Mouse (Mus musculus): ENCODE measurements around the gene Zkscan17. TPM values are rescaled to one million over a fixed set of nuclear protein-coding genes. Genes with fewer than 3 reads are reported as not detected.
"Not testable (repeated sequence)": the region's sequence is repeated elsewhere in the genome, so short reads cannot be mapped to it uniquely, and the experiment has no call there.

Gene Zkscan17
- polyA plus RNA-seq (2015; fragmentation: Nextera tagmentation; extraction: Ambion mirVana): 18.1 and 20.3 TPM in 2 replicates

- no peaks in the 10 kb centered on the region for H3K36me3 ChIP-seq
- ATAC-seq (ENCODE audit: insufficient number of reproducible peaks, low FRiP score, low TSS enrichment, low read depth): no peak
- H3K4me2 ChIP-seq: no peak within 1 kb of the TSS
- H3K27me3 ChIP-seq: no peaks in the 10 kb centered on the region
- peaks cover 11% of the 10 kb centered on the region for H3K4me1 ChIP-seq
- no peaks in the 10 kb centered on the region for H3K9me3 ChIP-seq
- WGBS: 48% methylated on average over 8 of the region's 8 CpGs
- H3K27ac ChIP-seq: no peak within 1 kb of the TSS
- no peak within 1 kb of the TSS for H3K4me3 ChIP-seq
- H3K9ac ChIP-seq: no peak within 1 kb of the TSS
Measured at GRCm38 (mm10) chr11:59526472-59527080, at the start of gene Zkscan17. Gene Zkscan17, minus strand, starts transcription at chr11:59526751.

GRCm38 (mm10) chr11:59576135-59576534, 49.6 kb upstream of the Zkscan17 start, which contains the start of gene Olfr222:
Gene Olfr222, minus strand, starts transcription at chr11:59576235.
- not testable (repeated sequence) for ATAC-seq (ENCODE audit: insufficient number of reproducible peaks, low FRiP score, low TSS enrichment, low read depth); H3K4me1 ChIP-seq; H3K9ac ChIP-seq; H3K9me3 ChIP-seq; H3K4me2 ChIP-seq; H3K4me3 ChIP-seq; H3K36me3 ChIP-seq; H3K27ac ChIP-seq
- peaks cover 13% of the 10 kb centered on the region for H3K27me3 ChIP-seq

DNA sequence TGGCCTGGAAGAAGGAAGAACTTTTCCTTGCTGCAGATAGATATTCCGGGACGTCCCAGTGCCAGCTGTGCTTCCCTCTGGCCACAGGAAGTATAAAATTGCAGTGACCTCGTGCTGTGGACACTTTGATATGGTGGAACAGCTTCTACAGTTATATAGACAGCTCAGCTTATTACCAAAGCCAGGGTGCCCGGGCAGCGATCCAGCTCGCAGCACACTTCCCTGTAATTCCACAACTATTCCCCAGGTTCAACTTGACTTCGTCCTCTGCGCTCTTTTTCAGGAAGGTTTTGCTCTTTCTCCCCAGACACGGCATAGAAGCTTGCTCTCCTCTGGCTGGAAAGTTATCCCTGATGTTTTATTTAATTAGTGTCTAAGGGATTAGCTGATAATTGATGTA, 49.2 kb upstream of the Zkscan17 start:
- no peaks in the 10 kb centered on the region for H3K9me3 ChIP-seq
- WGBS: 36% methylated on average over 9 of the region's 9 CpGs
- H3K4me1 ChIP-seq: no peaks in the 10 kb centered on the region
- H3K27me3 ChIP-seq: peaks cover 16% of the 10 kb centered on the region
- no peaks in the 10 kb centered on the region for H3K36me3 ChIP-seq
- no peak overlapping the region for H3K9ac ChIP-seq
- H3K4me3 ChIP-seq: no peak overlapping the region
- no peak overlapping the region for H3K4me2 ChIP-seq
- H3K27ac ChIP-seq: no peak overlapping the region
- ATAC-seq (ENCODE audit: insufficient number of reproducible peaks, low FRiP score, low TSS enrichment, low read depth): no peak

- no peak overlapping the region for H3K9ac ChIP-seq
- no peak overlapping the region for H3K4me3 ChIP-seq
- H3K27me3 ChIP-seq: peaks cover 12% of the 10 kb centered on the region
- WGBS: 70% methylated on average over 3 of the region's 3 CpGs
- H3K4me1 ChIP-seq: no peaks in the 10 kb centered on the region
- no peaks in the 10 kb centered on the region for H3K36me3 ChIP-seq
- H3K4me2 ChIP-seq: no peak overlapping the region
- ATAC-seq (ENCODE audit: insufficient number of reproducible peaks, low FRiP score, low TSS enrichment, low read depth): no peak
- H3K9me3 ChIP-seq: no peaks in the 10 kb centered on the region
- no peak overlapping the region for H3K27ac ChIP-seq
Measured at GRCm38 (mm10) chr11:59569306-59569705, 42.8 kb upstream of the Zkscan17 start.

DNA sequence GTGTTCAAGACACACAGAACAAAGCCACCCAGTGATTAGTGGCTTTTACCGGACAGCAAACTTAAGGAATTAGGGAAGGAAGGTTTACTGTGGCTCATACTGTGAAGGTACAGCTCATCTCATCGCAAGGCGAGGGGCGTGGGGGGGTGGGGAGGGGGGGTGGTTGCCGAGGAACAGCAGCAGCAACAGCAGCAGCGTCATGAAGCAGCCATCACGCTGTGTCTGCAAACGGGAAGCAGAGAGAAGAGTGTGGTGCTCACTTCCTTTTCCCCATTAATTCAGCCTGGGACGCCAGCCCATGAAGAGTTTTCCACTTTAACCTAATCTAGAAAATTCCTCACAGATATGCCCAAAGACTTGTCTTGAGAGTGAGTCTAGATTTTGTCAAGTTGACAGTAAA, 36.3 kb upstream of the Zkscan17 start:
- no peaks in the 10 kb centered on the region for H3K27me3 ChIP-seq
- H3K36me3 ChIP-seq: no peaks in the 10 kb centered on the region
- no peak for ATAC-seq (ENCODE audit: insufficient number of reproducible peaks, low FRiP score, low TSS enrichment, low read depth)
- H3K4me1 ChIP-seq: no peaks in the 10 kb centered on the region
- 70% methylated on average over 9 of the region's 9 CpGs for WGBS
- H3K4me3 ChIP-seq: no peak overlapping the region
- H3K9me3 ChIP-seq: no peaks in the 10 kb centered on the region
- H3K9ac ChIP-seq: no peak overlapping the region
- no peak overlapping the region for H3K4me2 ChIP-seq
- H3K27ac ChIP-seq: no peak overlapping the region

- no peaks in the 10 kb centered on the region for H3K9me3 ChIP-seq
- no peaks in the 10 kb centered on the region for H3K36me3 ChIP-seq
- 90% methylated on average over 4 of the region's 4 CpGs for WGBS
- no peak overlapping the region for H3K4me2 ChIP-seq
- no peak for ATAC-seq (ENCODE audit: insufficient number of reproducible peaks, low FRiP score, low TSS enrichment, low read depth)
- H3K27ac ChIP-seq: no peak overlapping the region
- no peaks in the 10 kb centered on the region for H3K27me3 ChIP-seq
- H3K4me3 ChIP-seq: no peak overlapping the region
- H3K4me1 ChIP-seq: no peaks in the 10 kb centered on the region
- no peak overlapping the region for H3K9ac ChIP-seq
Measured at GRCm38 (mm10) chr11:59562336-59562735, 35.8 kb upstream of the Zkscan17 start.

DNA sequence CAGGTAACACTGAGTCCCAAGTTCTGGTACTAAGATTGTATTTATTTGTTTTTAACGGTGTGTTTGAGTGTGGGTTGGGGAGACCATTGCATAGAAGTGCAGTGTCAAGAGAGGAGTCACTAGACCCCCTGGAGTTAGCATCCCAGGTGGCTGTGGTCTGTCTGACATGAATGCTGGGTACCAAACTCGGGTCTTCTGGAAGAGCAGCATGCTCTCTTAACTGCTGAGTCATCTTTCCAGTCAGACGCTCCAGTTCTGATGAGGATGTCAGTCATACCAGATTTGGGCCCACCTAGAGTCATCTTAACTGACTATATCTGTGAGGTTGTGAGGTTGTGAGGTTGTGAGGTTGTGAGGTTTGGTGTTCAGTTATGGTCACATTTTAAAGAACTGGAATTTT, 34.4 kb upstream of the Zkscan17 start:
- H3K9ac ChIP-seq: no peak overlapping the region
- no peak overlapping the region for H3K27ac ChIP-seq
- no peak for ATAC-seq (ENCODE audit: insufficient number of reproducible peaks, low FRiP score, low TSS enrichment, low read depth)
- H3K9me3 ChIP-seq: no peaks in the 10 kb centered on the region
- H3K4me2 ChIP-seq: no peak overlapping the region
- 60% methylated on average over 3 of the region's 3 CpGs for WGBS
- no peak overlapping the region for H3K4me3 ChIP-seq
- H3K36me3 ChIP-seq: no peaks in the 10 kb centered on the region
- no peaks in the 10 kb centered on the region for H3K27me3 ChIP-seq
- no peaks in the 10 kb centered on the region for H3K4me1 ChIP-seq

GRCm38 (mm10) chr11:59554535-59554934, 28.0 kb upstream of the Zkscan17 start:
- H3K9me3 ChIP-seq: no peaks in the 10 kb centered on the region
- WGBS: 77% methylated on average over 8 of the region's 8 CpGs
- no peak overlapping the region for H3K9ac ChIP-seq
- no peak overlapping the region for H3K4me3 ChIP-seq
- ATAC-seq (ENCODE audit: insufficient number of reproducible peaks, low FRiP score, low TSS enrichment, low read depth): no peak
- no peaks in the 10 kb centered on the region for H3K36me3 ChIP-seq
- no peak overlapping the region for H3K4me2 ChIP-seq
- H3K4me1 ChIP-seq: no peaks in the 10 kb centered on the region
- no peaks in the 10 kb centered on the region for H3K27me3 ChIP-seq
- no peak overlapping the region for H3K27ac ChIP-seq

GRCm38 (mm10) chr11:59554127-59554526, 27.6 kb upstream of the Zkscan17 start:
- no peak for ATAC-seq (ENCODE audit: insufficient number of reproducible peaks, low FRiP score, low TSS enrichment, low read depth)
- no peaks in the 10 kb centered on the region for H3K9me3 ChIP-seq
- H3K36me3 ChIP-seq: no peaks in the 10 kb centered on the region
- no peaks in the 10 kb centered on the region for H3K27me3 ChIP-seq
- no peak overlapping the region for H3K9ac ChIP-seq
- H3K27ac ChIP-seq: no peak overlapping the region
- H3K4me3 ChIP-seq: no peak overlapping the region
- no peak overlapping the region for H3K4me2 ChIP-seq
- 93% methylated on average over 11 of the region's 11 CpGs for WGBS
- H3K4me1 ChIP-seq: no peaks in the 10 kb centered on the region

GRCm38 (mm10) chr11:59544005-59544404, 17.5 kb upstream of the Zkscan17 start:
- 81% methylated on average over 9 of the region's 9 CpGs for WGBS
- no peaks in the 10 kb centered on the region for H3K4me1 ChIP-seq
- H3K27me3 ChIP-seq: no peaks in the 10 kb centered on the region
- H3K9me3 ChIP-seq: no peaks in the 10 kb centered on the region
- H3K9ac ChIP-seq: no peak overlapping the region
- no peak overlapping the region for H3K4me3 ChIP-seq
- H3K27ac ChIP-seq: no peak overlapping the region
- H3K4me2 ChIP-seq: no peak overlapping the region
- no peaks in the 10 kb centered on the region for H3K36me3 ChIP-seq
- ATAC-seq (ENCODE audit: insufficient number of reproducible peaks, low FRiP score, low TSS enrichment, low read depth): no peak

GRCm38 (mm10) chr11:59543376-59543775, 16.8 kb upstream of the Zkscan17 start:
- ATAC-seq (ENCODE audit: insufficient number of reproducible peaks, low FRiP score, low TSS enrichment, low read depth): no peak
- WGBS: 67% methylated on average over 3 of the region's 3 CpGs
- H3K9me3 ChIP-seq: no peaks in the 10 kb centered on the region

GRCm38 (mm10) chr11:59542442-59542841, 15.9 kb upstream of the Zkscan17 start:
- Histone ChIP-seq H3K27ac (no peak overlapping the region), H3K9ac (no peak overlapping the region), H3K9me3 (no peaks in the 10 kb centered on the region), H3K27me3 (no peaks in the 10 kb centered on the region), H3K4me3 (no peak overlapping the region), H3K4me2 (no peak overlapping the region), H3K4me1 (peaks cover 13% of the 10 kb centered on the region), H3K36me3 (no peaks in the 10 kb centered on the region)
- no peak for ATAC-seq (ENCODE audit: insufficient number of reproducible peaks, low FRiP score, low TSS enrichment, low read depth)
- 75% methylated on average over 6 of the region's 6 CpGs for WGBS

More at GRCm38 (mm10) chr11:59543376-59543775, 16.8 kb upstream of the Zkscan17 start:
- H3K4me2 ChIP-seq: no peak overlapping the region
- H3K36me3 ChIP-seq: no peaks in the 10 kb centered on the region
- H3K4me3 ChIP-seq: no peak overlapping the region
- peaks cover 3% of the 10 kb centered on the region for H3K4me1 ChIP-seq
- no peaks in the 10 kb centered on the region for H3K27me3 ChIP-seq
- H3K9ac ChIP-seq: no peak overlapping the region
- no peak overlapping the region for H3K27ac ChIP-seq

- WGBS: 43% methylated on average over 3 of the region's 3 CpGs
- no peaks in the 10 kb centered on the region for H3K27me3 ChIP-seq
- no peak within 1 kb of the TSS for H3K4me3 ChIP-seq
- peaks cover 15% of the 10 kb centered on the region for H3K4me1 ChIP-seq
- ATAC-seq (ENCODE audit: insufficient number of reproducible peaks, low FRiP score, low TSS enrichment, low read depth): no peak
- H3K9ac ChIP-seq: no peak within 1 kb of the TSS
- no peaks in the 10 kb centered on the region for H3K36me3 ChIP-seq
- H3K4me2 ChIP-seq: no peak within 1 kb of the TSS
- H3K9me3 ChIP-seq: no peaks in the 10 kb centered on the region
- no peak within 1 kb of the TSS for H3K27ac ChIP-seq
Measured at GRCm38 (mm10) chr11:59541324-59541723, 14.8 kb upstream of the Zkscan17 start, which contains the start of gene Nlrp3. Gene Nlrp3, plus strand, starts transcription at chr11:59541568.

Data from limb, embryonic 15.5 days (tissue).